Mouse (Mus musculus) kidney, adult 2 months (tissue): ENCODE results near the gene Cmya5.

Source experiments
- CTCF ChIP-seq: fragments of 200-500 bp; conservative IDR thresholded peaks from 2 replicates; pipeline ENCODE4 v1.5.1; 2011; ENCODE audit warnings: low read depth, mild to moderate bottlenecking, control low read depth, low read length, moderate library complexity, mixed read lengths; ENCODE audit not compliant: insufficient read depth, insufficient read length
- POLR2A ChIP-seq: fragments of 200-500 bp; IDR thresholded peaks from one replicate; pipeline ENCODE4 v1.6.1; 2011; ENCODE audit warnings: low read depth, low read length, control low read depth

DNA sequence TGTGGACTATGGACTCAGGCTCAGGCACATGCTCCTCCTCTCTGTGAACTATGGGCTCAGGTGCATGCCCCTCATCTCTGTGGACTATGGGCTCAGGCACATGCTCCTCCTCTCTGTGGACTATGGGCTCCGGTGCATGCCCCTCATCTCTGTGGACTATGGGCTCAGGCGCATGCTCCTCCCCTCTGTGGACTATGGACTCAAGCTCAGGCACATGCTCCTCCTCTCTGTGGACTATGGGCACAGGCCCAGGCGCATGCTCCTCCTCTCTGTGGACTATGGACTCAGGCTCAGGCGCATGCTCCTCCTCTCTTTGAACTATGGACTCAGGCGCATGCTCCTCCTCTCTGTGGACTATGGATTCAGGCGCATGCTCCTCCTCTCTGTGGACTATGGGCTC is 47.9 kb downstream of the Cmya5 start:
- TF ChIP-seq POLR2A: no peak
- no peak for TF ChIP-seq CTCF
